Mouse (Mus musculus): Measurements from ENCODE around the gene Ndufs2.

Gene Ndufs2

DNA sequence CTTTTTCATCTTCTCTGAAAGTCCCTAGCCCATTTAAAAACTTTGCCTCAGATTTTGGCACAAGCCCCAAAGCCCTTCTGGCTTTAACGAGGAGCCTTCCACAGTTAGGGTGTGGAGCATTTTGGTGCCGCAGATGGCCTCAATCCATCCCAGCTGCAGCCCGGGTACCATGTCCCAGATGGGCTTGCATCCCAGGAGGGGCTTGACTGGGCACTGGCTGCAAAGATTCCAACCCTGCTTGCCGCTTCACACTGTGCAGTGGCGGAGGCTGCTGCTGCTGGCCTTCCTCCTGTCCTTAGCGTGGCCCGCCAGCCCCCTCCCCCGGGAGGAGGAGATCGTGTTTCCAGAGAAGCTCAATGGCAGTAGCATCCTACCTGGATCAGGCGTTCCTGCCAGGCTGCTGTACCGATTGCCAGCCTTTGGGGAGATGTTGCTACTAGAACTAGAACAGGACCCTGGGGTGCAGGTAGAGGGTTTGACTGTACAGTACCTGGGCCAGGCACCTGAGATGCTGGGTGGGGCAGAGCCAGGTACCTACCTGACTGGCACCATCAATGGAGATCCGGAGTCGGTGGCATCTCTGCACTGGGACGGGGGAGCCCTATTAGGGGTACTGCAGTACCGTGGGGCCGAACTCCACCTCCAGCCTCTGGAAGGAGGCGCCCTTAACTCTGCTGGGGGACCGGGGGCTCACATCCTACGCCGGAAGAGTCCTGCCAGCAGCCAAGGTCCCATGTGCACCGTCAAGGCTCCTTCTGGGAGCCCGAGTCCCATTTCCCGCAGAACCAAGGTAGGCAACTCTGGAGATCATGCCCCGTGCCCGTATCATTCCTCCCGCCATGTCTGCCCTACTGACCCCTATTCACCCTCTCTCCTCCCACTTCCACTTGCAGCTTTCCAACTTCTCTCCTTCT, at the start of gene Ndufs2:
Gene Ndufs2, minus strand, starts transcription at position 709 of the 914 bp plus-strand sequence.
- DNase-seq = no peak

DNA sequence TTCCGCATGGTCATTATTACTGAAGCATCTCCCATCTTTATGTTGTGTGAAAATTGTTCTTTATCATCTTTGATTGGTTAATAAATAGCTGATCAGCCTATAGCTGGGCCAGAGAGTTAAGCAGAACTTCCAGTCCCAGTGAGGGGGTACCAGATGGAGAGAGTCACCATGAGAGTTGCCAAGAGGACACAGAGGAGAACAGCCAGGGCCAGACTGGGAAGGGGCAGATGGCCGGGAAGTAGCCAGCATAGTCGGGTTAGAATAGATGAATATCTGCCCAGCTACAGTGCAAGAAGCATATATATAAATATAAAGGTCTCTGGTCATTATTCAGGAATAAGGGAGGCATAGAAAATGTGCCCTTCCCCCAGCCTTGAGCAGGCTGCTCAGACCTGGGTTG, 47.0 kb upstream of the Ndufs2 start:
- DNase-seq = no peak

DNA sequence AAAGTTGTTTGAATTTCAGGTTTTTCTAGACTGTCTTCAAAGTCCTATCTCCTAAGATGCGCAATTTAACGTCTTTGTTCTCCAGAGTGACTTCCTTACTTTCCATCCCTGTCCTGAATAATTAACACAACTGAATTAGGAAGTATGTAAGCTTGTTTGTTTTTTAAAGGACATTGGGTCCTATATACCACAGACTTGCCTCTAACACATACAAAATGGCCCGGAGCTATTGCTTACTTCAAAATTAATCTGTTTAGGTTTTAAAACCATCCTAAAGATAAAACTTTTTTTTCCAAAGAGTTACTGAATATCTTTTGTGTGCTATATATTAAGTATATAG, 43.8 kb upstream of the Ndufs2 start:
- DNase-seq = no peak

DNA sequence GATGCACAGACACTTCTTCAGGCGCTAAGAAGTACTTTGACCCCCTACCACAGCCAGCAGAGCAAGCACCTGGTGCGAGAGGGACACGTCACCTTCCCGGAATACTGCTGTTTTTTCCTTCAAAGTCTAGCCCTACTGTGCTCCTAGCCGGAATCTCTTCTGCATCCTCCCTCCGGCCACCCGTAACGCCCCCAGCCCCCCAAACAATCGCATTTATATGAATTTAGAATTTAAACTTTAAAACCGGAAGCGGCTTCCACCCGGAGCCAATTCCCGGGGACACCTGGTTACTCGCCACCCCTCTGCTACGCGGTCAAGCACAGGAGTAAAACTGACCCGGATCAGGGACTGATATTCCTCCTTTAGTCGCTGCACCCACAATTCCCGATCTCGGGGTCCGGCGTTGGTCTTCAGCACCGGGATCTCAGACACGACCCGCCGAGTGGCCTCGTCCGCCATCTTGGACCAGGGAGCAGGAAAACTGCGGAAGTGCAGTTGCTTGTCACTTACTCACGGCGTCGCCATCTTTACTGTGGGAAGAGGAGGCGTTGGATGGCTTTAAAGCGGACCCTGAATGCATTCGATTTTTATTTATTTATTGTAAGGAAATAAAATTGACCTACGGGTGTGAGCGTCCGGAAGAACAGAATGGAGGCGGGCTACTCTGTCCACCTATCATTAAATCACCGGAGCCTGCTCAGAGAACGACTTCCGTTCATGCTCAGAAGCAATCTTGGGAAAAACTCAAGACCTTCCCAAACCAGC, 43.3 kb upstream of the Ndufs2 start, which contains the start of gene Ufc1:
Gene Ufc1, minus strand, starts transcription at position 727 of the 765 bp plus-strand sequence.
- DNase-seq = peak; percentile 86 to 87

DNA sequence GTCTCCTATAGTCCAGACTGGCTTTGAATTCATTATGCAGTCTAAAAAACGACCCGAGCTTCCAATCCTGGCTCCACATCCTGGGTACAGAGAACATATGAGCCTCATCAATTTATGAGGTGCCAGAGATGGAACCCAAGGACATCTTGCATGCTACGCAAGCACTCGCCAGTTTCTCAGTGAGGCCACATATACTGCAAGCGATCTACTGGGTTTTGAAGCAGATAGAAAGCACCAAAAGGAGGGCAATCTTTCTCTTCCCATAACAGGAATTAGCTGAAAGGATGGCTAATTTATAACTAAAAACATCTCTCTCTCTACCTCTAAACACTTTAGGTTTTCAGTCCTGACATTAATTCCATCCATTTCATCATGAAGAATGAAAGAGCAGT, 42.7 kb upstream of the Ndufs2 start:
- DNase-seq = no peak

DNA sequence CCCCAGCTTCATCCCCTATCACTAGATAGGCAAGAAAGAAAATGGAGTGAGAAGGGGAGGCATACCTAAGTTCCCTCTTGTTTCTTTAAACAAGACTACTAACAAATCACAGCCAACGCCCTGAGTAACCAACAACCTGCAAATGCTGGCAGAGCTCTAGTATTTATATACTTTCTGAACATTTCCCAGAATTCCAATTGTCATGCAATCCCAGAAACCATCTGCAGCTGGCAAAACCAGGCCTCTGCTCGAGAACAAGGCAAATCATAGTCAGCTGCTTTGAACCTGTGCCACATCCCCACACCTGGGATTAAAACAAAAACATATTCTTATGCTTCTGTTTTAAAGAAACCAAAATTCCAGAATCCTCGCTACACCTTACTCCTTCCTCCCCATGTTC, 42.2 kb upstream of the Ndufs2 start:
- DNase-seq = no peak

DNA sequence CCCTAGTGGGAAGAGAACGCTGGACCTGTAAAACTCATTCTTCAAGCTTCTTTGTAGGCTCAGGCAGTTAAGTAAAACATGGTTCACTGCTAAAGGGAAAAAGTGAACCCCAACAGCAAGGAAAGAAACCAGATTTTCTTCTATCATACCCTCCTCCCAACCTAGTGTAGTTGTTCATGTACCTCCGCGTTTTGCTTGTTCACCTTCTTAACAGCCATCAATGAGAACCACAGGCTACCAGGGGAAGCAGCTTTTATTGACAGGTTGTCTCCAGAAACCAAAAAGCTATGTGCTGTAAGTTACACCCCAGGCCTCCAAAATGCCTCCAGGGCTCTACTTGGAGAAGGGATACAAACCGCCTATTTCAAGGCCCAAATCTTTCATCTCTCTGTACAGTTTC, 37.1 kb upstream of the Ndufs2 start:
- no peak for DNase-seq

DNA sequence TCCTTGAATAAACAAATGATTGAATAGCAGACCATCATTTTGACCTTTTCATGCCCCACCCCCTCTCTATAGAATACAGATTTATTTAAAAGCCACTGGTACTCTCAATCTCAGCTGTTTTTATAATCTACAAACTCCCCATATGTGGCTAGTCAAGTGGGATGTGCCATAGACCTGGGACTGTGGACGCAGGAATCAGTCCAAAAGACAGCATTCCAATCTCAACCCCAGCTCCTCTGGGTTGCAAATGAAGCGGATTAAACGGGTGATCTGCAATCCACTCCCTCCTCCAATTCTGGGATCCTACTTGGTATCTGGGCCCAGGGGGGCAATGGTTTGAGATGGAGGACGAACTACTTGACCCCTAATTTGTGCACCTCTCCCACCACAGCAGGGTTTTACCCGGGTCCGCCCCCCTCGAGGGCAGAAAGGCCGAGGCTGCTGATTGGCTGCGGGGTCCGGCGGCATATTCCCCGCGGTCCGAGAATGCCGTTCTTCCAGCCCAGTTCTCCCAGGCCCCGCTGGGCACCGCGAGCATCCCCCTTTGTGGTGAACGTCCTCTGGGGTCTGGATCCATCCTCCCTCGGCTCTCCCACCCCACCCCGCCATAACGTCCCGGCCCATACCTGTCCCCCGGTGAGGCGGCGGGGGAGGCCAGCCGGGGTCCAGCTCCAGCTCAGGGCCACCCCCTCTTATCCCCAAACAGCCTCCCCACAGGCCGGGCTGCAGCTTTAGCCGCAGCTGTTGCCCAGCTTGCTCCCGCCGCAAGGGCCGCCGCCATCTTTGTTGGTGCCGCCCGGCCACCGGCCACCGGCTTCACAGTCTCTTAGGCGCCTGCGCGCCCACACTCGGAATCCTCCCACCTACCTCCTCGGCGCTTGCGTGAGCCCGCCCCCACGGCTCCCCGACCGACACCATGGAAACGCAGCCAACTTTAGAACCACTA, 36.2 kb upstream of the Ndufs2 start, which contains the start of gene Usp21:
Gene Usp21, minus strand, starts transcription at position 856 of the 946 bp plus-strand sequence.
- peak; percentile 95 for DNase-seq

DNA sequence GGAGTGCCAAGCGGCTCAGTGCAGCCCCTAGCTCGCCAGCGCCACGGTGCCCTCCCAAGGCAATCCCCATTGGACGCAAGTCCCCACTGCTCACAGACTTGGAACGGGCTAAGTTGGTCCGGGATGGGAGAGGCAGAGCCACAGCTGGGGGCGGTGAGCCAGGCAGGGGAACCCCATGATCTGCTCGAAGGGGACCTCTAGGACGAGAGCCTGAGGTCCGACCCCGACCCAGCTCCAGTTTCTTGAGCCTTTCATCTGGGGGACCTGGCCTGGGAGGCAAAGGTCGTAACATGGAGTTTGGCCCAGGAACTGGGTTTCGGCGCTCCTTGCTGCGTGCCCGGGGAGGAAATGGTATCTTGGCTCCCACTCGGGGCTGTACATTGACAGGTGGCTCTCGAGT, 35.3 kb upstream of the Ndufs2 start:
- DNase-seq = peak in 1 of 2 experiments; percentile 34

DNA sequence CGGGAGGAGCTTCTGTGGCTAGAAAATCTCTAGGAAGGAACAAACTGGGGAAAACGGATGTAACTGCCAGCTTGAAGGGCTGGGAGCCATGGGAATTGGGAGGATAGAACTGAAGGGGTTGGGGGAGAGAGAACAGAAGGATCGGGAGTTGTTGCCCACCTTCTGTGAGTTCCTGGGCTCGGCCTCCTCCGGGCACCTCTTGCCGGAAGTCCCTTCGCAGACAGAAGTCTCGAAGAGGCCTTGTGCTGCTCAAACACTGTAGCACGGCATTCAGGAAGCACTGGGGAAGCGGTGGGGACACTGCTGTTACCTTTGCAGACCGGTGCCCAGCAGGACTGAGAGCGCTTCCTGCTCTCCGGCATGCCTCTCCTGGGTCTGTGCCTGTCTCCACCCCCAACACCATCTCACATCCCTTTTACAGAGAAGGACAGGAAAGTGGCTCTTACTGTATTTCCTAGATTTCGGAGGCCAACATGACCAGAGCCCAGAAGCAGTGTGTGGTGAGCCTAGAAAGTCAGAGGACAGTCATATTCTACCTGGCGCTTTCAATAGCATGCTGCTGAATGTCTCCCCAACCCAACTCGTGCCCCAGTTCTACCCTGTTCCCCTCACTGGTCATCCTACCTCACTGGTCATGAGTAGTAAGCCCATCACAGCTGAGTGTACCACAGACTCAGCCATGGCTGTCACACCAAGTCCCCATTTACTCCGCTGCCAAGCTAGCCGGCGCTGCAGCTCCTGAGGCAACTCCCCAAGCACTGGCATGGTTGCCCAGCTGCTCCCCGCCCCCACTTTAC, 34.1 kb upstream of the Ndufs2 start:
- peak in 1 of 2 experiments; percentile 12 for DNase-seq

DNA sequence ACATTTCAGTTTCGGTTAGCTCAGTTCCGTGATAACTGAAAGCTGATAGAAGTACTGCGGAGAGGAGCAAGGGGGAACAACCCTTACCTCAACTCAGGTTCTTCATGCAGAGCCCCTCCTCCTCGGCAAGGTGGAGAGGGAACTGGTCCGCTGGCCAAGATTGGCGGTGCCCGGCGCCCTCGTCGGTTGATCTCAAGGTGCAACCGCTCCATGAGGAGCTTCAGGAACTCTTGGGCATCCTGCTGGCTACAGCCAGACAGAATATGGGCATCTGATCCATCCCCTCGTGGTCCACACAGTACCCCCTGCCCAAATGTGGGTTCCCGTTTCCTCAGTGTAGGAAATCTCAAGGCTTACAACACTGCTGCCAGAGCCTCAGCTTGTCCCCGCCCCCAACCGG, 33.3 kb upstream of the Ndufs2 start:
- no peak for DNase-seq

DNA sequence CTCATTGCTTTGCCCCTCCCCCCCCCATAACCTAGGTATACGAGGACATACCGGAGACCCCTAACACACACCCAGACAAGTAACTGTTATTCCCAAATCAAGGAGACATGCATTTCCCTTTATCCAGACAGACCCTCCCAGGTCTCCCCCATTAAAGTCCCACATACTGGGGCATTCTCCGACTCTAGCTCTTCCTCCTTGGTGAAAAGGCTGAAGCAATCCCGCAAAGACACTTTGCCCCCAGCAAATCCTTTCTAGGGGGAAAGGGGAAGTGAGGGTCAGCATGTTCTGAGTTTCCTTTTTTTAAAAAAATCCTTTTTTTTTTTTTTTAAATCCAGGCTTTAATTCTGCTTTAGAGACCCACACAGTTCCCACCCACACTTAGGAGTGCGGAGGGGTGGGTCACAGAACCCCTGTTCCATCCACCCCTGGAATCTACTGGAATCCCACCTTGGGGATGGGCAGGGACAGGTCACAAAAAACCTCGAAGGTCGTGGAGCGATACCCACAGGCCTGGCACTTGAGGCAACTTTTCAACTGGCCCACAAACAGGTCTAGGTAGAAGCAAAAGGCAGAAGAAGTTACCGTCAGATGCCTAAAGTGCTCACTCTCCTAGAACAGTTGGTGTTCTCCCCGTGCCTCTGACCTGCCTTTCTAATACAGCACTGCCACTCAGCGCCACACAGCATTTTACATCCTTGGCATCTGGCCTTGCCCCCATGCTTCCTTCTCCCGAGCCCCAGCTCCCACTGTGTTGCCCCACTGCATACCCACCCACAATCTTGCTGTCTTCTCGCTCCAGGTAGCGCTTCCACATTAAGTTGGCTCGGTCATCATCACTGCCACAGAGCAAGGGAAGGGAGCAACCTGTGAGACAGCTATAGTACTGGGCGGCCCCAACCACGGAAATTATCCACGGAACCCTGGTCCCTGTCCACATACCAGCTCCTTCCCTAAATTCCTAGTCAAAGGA, 32.3 kb upstream of the Ndufs2 start:
- no peak for DNase-seq

DNA sequence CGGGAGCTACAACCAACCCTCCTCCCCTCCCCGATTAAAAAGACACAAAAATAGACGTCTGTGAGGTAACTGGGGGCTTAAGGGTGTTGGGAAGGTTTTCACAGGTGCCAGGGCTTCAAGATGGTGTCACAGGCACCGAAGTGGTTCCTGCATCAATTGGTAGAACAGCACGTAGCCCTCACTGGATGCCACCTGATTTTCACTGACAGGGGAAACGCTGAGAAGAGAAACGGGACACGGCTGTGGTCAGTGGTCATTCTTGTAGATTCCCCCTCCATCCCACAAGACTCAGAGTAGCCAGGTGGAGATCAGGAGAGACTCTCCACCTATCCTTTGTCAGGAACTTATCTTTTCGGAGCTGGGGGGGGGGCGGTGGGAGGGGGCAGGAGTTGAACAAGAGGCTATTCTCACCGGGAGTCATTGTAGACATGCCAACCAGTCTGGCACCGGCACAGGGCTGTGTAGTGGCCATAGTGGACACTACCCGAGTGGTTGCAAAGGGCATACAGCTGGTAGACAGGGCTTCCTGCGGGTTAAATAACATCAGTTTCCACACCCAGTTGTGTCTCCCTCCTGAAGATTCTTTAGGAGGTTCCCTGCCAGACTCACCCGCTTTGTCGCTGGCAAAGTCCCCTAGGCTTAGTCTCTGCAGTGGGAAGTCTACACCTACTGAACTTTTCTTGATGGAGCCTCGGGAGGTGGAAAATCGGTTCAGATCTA, 31.1 kb upstream of the Ndufs2 start:
- no peak for DNase-seq

DNA sequence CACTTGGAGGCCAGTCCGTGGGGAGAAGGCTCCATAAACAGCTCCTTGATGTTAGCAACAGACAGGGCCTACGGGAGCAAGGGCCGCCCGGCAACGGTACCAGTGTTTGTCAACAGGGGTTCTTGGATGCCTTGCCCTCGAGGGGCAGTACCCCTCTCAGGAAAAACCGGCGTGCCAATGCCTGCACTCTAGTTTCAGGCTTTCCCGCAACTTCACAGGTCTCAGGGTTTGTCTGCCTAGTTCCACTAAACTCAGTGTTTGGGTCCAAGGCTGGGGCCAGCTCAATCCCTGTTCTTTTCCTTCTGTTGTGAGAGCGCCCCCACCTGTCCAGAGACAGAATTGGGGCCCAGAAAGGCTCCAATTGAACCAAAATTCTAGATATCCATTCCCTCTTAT, 30.3 kb upstream of the Ndufs2 start:
- DNase-seq = peak; percentile 76 to 82

DNA sequence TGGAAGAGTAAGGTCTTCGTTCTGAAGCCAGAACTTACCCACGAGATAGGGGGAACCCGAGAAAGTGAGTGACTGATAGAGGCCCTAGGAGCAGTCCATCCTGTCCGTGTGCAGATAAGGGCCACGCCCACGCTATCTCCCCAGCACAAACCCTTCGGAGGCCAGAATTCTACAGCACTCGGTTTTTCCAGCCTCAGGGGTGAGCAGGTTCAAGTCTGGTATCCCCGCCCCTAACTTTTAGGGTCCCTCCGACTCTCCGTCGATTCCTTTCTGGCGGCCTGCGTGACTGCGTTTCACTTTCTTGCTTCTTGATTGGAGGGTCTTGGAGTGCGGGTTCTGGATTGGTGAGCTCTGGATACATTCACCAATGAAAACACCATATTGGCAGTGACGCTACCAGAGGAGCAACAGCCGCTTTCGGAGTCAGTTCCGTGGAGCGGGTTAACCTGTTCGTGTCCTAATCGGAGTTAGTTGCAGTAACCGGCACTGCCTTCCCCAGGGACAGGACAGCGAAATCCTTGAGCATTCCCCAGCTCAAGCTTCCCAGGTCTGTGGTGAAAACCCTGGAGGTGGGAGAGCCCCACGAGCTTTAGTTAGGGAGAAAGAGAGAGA, 29.8 kb upstream of the Ndufs2 start, which contains the start of gene Ppox:
Gene Ppox, minus strand, starts transcription at position 271 of the 612 bp plus-strand sequence.
- DNase-seq = peak; percentile 91 to 95

DNA sequence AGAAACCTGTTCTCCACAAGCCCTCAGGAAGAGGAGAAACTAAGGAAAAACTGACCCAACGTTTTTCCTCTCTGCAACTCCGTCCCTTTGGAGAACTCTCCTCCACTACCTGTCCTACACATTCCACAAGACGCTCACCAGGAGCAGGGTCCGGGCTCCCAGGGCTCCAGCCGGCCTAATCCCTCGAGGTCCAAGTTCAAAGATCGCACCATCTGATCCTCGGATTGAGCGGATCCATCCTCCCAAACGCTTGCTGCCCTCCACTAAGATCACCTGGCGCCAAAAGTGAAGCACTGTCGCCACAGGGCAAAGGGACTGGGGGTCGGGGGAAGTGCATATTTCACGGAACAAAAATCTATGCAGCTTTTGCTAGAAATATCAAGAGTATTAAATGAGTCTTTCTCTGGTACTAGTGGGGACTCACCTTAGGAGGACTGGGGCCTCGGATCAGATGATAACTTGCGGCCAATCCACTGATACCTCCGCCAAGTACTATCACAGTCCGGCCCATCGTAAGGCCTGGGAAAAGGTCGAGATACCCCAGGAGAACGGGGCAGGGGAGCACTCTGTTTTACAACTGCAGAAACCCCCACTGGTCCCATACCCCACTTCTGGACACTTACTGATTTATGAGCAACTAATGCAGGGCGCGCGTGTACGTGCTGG, 29.2 kb upstream of the Ndufs2 start:
- DNase-seq = no peak

DNA sequence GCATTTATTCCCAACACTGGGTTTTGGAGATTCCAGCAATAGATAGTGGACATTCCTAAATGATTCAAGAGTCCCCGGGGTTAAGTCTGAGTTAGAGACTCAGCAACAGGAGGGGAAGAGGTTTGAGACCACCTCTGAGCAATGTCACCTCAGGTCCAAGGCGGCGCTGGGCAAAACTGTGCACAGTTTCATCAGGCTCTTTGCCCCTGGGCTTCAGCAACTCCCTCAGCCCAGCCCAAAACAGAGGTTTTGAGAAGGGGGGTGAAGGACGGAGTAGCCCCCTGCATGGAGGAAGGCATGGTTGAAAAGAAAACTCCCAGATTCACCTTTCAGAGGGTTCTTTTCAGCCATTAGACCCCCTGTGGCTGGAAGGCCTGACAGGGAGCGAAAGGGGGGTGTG, 28.5 kb upstream of the Ndufs2 start:
- DNase-seq = peak in 1 of 2 experiments; percentile 5

DNA sequence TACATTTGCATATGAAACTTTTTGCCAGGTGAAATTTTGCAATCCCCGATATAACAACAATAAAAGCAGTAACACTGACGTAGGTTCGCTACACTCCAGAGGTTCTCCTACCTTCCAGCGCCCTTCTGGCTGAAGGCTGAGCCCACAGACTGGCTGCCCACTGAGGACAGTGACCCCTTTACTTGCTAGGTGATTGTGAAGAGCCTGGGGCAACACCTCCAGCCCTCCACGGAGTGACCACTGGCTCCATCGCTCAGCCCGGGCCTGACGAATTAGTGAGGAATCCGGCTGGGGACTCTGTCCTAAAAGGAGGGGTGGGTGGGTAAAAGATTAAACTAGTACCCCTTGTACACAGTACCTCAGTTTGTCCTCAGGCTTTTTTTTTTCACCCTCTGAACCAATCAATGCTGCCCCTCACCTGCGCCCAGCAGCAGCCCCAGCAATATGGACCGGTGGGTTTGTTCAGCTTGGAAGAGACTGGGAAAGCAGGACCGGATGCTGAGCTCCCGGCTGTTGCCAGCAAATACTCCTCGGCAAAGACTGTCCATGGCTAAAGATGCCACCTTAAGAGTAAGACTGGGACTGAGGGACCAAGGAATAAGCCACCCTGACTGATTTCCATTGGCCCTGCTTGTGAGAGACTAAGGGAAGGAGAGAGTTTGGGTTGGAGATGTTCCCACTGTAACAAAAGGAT, 28.0 kb upstream of the Ndufs2 start:
- DNase-seq = peak in 1 of 2 experiments; percentile 1
